Mouse (Mus musculus): Measurements from ENCODE around the gene Cenph.
"Not testable (repeated sequence)": the region's sequence is repeated elsewhere in the genome, so short reads cannot be mapped to it uniquely, and the experiment has no call there.

Gene Cenph

DNA sequence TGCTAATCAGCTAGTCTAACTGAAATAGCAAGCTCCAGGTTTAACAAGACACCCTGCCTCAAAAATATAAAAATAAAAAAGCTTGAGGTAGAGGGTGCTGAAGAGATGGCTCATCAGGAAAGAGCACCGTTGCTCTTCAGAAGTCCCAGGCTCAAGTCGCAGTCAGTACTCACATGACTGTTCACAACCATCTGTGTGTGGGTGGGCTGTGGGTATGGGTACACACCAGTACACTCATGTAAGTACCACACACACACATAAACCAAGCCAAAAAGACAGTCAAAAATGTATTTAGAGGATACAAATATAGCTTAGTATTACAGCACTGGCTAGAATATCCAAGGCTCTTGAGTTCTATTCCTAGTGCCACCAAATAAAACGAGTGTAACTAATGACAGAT, 29.6 kb downstream of the Cenph start:
- DNase-seq (ENCODE audit: low read depth): no peak

DNA sequence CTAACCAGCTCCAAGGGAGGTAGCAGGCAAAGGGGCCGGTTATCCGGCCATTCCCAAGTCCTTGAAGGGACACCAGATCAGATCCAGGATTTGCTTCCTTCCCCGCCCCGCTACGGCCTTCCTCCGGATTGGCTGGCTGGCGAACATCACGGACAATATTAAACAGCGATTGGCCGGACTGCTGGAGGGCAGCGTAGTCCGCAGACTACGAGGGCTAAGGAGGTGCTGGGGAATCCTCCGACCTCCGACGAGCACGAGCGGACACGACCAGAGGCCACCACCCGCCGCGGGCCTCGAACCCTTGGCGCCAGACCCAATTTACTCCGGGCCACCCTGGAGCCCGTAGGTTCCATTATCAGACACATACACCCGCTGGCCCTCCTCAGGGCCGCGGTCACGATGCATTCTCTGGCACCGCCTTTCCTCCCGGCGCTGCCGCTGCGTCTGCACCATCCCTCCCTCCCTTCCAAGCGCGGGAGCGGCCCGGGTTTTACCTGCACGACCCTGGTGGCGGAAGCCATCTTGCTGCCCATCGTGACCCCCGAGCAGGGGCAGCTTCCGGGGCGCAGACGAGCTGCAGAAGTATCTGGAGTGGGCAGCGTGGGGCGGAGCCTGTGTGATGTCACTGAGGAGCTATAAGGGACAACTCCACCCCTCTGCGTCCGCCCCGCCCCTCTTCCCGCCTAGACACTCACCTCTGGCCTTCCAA, 31.5 kb downstream of the Cenph start, which contains the start of gene Mrps36:
Gene Mrps36, minus strand, starts transcription at position 624 of the 709 bp plus-strand sequence.
- DNase-seq (ENCODE audit: low read depth): peak; percentile 94

DNA sequence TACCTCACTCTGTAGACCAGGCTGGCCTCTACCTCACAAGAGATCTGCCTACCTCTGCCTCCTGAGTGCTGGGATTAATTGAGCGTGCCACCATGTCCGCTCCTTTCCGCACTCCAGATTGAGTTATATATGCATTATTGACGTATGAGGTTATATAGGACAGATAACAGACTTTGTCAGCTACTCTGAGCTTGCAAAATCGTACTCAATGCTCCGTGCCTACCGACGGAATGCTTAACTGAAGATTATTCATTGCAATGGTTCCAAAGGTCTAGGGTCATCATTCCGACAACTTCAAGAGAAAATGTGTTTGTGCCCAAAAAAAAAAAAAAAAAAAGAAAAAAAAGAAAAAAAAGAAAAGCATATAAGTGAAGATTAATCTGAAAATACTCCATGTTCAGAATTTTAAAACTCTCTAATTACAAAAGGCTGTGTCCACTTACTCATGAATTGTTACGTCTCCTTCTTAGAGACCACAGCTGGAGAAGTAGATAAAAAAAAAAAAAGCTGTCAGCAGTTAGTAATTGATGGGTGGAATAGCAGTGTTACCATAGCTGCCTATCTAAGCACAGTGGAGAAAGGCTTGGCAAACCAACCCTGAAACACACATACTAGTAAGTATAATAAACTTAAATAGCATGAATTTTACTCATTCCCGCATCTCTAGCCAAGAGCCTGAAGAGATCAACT, 32.2 kb downstream of the Cenph start:
- DNase-seq (ENCODE audit: low read depth): no peak

DNA sequence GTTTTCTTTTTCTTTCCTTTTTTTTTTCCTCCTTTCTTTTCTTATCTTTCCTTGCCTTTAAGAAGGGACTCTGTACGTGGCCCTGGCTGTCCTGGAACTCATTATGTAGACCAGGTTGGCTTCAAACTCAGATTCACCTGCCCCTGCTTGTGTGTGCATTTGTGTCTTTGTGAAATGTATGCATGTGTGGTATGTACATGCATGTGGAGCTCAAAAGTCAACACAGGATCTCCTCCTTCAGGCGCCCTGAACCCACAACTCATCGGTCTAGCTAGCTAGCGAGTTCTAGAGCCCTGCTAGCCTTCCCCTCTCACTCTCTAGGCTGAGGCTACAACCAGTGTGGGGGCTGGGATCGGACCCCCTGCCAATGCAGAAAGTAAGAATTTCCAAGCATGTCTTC, 32.9 kb downstream of the Cenph start:
- no peak for DNase-seq (ENCODE audit: low read depth)

DNA sequence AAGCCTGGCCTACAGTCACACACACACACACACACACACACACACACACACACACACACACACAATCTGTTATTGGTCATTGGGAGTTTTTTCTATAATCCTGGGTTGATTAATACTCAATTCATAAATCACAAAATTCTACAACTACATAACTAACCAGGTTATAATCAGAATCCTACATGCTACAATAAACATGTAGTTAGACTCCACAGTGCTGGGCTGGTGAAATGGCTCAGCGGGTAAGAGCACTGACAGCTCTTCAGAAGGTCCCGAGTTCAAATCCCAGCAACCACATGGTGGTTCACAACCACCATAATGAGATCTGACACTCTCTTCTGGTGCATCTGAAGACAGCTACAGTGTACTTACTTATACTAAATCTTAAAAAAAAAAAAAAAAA, 42.9 kb downstream of the Cenph start:
- no peak for DNase-seq (ENCODE audit: low read depth)

DNA sequence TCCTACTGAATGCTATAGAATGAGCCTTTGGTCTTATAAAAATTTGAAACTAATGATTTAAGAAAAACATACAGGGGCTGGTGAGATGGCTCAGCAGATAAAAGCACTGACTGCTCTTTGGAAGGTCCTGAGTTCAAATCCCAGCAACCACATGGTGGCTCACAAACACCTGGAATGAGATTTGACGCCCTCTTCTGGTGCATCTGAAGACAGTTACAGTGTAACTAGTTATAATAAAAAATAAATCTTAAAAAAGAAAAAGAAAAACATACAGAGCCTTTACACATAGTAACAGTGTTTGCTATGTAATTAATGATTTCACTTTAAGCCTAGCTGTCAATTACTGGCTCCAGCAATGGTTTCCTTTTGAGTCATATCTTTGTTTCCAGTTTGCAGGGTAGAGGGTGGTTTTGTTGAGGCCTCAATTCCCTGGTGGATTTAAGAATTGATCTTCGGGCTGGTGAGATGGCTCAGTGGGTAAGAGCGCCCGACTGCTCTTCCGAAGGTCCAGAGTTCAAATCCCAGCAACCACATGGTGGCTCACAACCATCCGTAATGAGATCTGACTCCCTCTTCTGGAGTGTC, 44.1 kb downstream of the Cenph start:
- peak; percentile 29 for DNase-seq (ENCODE audit: low read depth)

DNA sequence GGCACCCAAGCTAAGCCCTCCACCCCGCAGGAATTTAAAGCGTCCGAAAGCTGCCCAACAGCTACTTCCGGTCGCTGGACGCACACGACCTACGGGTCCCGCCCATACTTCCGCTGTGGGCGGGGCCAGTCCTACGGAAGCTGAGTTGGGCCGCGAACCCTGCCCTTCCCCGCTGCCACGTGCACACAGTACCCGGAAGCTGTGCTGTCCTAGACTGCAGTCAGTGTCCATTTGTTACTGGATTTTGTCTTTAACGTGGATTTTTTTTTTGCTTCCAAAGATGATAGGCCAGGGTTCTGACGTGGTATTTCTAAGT, 44.9 kb downstream of the Cenph start, which contains the start of gene Cdk7:
Gene Cdk7, minus strand, starts transcription at position 79 of the 316 bp plus-strand sequence.
- DNase-seq (ENCODE audit: low read depth): peak; percentile 98

DNA sequence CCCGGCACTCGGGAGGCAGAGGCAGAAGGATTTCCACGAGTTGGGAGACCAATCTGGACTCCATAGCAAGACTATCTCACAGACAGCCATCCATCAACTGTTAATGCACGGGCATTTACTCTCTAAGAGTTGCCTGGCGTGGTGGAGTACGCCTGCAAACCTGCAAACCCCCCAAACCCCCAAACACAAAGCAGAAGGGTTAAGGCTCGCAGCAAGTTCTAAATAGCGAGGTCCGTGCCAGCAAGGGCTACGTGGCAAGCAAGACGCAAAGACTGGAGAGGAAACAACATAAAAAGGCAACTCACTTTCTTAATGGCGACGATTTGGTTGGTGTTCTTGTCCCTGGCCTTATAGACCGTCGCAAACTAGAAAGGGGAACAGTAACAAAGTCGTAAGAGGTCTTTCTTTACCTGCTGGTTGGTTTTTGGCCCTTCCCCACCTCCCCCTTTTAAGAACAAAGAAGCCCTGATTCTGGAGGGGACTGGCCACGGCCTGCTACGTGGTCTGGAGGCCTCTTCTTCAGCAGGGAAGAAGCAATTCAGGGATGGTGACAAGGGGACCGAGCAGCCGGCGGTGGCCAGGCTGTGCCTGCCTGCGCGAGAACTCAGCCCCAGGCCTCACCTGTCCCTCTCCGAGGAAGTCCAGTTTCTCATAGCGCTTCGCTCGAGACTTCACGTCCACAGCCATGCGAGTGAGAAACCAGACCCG, 45.4 kb downstream of the Cenph start:
- peak; percentile 50 for DNase-seq (ENCODE audit: low read depth)

DNA sequence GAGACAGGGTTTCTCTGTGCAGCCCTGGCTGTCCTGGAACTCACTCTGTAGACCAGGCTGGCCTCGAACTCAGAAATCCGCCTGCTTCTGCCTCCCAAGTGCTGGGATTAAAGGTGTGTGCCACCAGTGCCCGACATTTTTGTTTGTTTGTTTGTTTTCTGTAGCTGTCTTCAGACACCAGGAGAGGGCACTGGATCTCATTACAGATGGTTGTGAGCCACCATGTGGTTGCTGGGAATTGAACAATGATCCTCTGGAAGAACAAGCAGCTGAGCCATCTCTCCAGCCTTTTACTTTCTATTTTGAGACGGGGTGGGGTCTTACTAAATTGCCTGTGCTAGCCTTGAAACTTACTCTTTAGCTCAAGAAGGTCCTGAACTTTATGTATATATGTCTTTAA, 47.2 kb downstream of the Cenph start:
- not testable (repeated sequence) for DNase-seq (ENCODE audit: low read depth)

DNA sequence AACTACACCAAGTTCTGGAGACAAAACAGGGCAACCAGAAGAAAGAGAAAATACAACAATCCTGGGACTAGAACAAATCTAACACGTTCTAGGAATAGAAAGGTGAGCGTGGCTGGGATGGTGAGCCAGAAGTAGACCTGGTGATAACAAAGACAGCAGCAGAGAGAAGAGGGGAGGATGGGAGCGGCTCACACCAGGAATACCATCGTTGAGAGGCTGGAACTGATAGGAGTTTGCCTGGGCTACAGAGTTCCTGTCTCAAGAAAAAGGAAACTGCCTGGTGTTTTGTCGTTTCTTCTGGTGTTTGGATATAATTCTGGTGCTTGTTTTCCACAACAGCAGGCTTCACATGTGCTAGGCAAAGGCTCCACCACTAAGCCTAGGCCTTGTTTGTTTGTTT, 47.6 kb downstream of the Cenph start:
- DNase-seq (ENCODE audit: low read depth): no peak

DNA sequence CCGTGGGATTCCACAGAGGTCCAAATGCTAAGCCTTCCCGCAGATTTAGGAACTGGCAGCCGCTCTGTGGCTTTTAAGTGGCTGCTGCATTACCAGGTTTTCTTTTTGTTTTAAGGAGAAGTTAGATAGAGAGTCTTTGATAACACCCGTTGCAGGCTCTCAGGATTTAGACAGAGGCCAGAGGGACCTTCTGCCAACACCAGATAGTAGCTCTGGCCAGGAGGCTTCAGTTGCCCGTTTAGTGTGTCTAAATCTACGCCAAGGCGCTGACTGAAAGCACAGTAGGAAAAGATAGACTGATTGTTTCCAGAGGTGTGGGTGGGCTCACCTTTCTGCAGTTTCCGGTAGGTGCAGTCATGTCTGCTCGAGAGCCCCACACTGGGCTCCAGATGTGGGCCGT, 50.5 kb downstream of the Cenph start:
- DNase-seq (ENCODE audit: low read depth): no peak

DNA sequence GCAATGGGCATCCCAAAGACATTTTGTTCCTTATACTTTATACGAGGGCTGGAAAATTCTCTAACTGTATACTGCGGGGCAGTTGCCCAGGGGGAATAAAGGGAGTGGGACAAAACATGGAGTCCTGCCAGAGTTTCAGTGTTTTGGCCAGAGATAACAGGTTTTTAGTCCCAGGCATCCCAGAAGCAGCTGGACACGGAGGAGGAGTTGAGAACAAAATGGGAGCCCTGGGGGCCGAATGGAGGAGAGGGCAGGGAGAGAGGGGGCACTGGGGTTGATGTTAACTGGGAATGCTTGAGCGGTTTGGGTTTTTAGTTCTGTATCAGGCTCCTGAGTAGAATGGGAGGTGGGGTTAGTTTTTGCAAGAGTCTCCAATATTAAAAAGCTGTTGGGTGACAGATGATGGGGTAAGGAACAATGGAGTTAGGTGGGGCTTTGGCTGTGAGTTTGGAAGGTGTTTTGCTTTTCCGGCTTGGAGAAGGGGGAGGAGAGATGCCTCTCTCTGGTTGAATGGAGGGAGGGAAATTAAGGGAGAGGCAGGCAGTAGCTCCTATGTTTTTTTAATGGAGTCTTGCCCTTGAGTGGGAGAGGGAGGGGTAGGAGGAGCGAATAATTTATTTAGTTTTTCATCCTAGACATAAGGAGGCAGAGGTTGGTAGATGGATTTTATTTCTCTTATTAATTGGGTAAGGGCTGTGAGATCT, 51.5 kb downstream of the Cenph start:
- DNase-seq (ENCODE audit: low read depth): no peak

DNA sequence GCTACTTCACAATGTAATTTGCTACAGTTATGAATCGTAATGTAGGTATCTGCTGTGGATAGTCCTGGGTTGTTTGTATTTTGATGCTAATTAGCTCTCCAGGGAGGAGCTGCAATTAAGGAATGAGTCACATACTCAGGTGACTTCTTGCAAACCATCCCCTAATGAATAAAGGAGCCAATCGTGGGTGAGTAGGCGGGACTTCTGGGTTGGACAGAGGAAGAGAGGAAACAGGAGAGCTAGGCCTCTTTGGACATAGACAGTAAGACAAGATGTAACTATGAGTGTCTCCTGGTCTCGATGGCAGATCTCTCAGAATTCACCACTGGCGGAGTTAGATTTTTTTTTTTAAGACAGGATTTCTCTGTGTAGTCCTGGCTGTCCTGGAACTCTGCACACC, 54.0 kb downstream of the Cenph start:
- no peak for DNase-seq (ENCODE audit: low read depth)

DNA sequence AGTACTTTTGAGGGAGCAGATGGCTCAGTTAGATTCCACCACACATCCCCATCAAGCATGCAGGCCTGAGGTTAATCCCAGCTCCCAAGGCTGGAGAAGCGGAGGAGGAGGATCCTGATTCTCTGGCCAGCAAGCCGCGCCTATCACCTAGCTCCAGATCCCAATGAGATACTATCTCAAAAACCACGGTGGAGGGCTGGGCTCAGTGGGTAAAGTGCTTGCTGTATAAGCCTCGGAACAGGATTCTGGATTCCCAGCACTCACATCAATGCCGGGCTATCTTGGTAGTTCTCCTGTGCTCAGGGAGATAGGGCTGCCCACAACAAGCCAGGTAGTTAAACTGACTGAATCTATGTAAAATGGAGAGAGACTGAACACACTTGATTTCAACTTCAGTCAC, 60.2 kb downstream of the Cenph start:
- no peak for DNase-seq (ENCODE audit: low read depth)

Data from NIH3T3 (cell line).